Mouse (Mus musculus) megakaryocyte progenitor cell, adult 5-6 weeks (primary cell): ENCODE results near the gene Cacng1. TPM values are rescaled to one million over a fixed set of nuclear protein-coding genes. Genes with fewer than 3 reads are reported as not detected.

Experiments used
- ATAC-seq: replicated peaks from 2 replicates; pipeline ENCODE4 v1.8.0; 2016; ENCODE audit warnings: mild to moderate bottlenecking, moderate TSS enrichment, inconsistent platforms; ENCODE audit not compliant: poor library complexity
- total RNA-seq, 2 experiments: library from RNA; stranded (forward) in 1 of 2; stranded (reverse) in 1 of 2; fragments of 157-497, 149-512 nt in 1 of 2; fragments of 200-1000 nt in 1 of 2; gene quantifications; 2 replicates each; pipeline versions ENCODE4 v1.2.3 to v1.2.4; 2015 to 2017

Cacng1 gene
- total RNA-seq, 2 experiments from 2014 or later = not detected

- no peak for ATAC-seq
Measured at GRCm38 (mm10) chr11:107710379-107710778, 5.9 kb downstream of the Cacng1 start.

DNA sequence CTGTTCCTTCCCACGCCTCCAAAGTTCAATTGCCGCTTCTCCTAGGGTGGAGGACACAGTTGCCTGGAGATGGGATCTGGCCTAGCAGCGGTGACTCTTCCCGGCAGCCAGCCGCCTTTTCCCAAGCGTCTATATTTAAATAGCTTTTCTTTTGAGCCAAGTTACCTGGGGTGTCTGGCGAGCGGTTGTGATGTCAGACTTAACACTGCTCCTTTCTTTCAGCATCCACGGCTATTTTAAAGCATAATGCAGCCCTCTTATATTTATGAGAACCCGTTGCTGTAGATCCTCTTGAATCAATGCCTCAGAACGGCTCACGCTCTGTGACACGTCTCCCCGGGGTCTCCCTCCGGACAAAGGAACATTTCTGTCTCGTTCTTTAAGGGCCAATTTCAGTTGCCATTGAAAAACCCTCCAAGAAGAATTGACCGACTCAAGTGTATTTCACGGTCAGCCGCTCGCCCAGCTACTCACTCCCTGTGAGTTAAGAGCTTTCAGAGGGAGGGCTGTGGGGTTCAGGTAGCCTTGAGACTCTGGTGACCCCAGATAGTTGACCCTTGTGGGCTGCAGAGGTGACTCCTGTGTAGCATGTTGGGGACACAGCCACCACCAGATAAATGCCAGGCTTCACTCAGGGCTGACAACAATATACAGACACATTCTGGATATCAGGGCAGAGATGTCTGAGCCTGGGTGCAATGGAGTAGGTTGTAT is 8.3 kb downstream of the Cacng1 start:
- ATAC-seq = no peak

DNA sequence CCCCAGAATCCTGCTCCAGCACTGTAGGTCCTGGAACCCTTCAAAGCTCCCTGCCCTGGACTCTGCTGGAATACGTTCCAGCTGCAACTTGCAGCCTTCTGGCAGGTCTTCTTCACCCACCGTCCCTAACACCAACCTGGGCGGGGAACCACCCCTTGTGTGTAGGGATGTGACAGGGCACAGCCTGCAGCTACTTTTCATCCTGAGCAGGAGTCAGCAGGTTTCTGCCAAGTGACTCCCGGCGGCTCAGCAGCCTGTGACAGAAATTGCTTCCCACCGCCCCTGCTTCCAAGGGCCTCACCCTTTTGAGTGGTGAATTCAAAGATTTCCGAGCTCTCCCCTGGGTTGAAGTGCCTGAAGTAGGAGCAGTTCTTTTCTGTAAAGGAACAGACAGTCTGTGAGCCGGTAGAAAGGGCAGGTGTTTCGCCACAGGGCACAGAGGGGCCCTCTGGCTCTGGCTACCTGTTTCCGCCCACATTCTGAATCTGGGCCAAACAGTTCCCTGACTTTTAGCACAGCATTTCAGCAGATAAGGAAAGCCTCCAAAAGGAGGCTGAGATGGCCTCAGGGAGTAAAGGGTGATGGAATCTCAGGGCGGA is 10.7 kb downstream of the Cacng1 start:
- ATAC-seq = no peak

- ATAC-seq = no peak
Measured at GRCm38 (mm10) chr11:107705060-107705459, 11.3 kb downstream of the Cacng1 start.

GRCm38 (mm10) chr11:107703272-107704134 is 12.8 kb downstream of the Cacng1 start:
- no peak for ATAC-seq

GRCm38 (mm10) chr11:107699967-107700366 is 16.4 kb downstream of the Cacng1 start:
- peak; percentile 50 for ATAC-seq

GRCm38 (mm10) chr11:107693338-107693737 is 23.0 kb downstream of the Cacng1 start:
- peak; percentile 97 for ATAC-seq

DNA sequence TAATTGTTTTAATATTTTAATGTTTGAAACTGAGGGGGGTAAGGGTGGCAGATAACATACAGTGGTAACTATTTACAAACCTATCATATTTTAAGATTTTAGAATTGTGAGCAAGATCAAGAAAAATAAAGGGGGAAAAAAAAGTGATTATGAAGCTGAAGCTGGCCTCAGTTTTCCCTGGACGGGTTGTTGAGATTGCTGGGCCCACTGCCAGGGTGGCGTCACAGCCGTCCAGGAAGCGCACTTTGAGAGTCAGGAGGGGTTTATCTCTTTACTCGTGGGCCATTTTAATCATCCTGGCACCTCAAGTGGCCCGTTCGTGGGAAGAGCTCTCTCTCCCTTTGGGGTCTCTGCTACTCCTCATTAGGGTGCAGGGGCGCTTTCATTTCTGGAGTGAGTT is 24.8 kb downstream of the Cacng1 start:
- ATAC-seq = no peak

GRCm38 (mm10) chr11:107688480-107688879 is 27.8 kb downstream of the Cacng1 start:
- ATAC-seq = no peak

DNA sequence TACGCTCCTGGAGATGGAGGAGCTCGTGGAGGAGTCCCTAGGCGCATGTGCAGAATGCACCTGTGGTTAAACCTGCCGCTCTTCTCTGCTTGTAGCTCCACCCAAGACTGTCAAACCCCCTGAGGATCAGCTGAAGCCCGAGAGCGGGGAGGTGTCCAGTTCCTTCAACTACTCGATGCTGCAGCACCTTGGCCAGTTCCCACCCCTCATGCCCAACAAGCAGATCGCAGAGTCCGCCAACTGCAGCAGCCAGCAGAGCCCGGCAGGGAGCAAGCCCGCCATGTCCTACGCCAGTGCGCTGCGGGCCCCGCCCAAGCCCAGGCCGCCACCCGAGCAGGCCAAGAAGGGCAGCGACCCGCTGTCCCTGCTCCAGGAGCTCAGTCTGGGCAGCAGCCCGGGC is 30.0 kb downstream of the Cacng1 start:
- no peak for ATAC-seq

GRCm38 (mm10) chr11:107683544-107684465 is 32.5 kb downstream of the Cacng1 start:
- ATAC-seq = no peak

GRCm38 (mm10) chr11:107682694-107683355 is 33.5 kb downstream of the Cacng1 start:
- no peak for ATAC-seq

DNA sequence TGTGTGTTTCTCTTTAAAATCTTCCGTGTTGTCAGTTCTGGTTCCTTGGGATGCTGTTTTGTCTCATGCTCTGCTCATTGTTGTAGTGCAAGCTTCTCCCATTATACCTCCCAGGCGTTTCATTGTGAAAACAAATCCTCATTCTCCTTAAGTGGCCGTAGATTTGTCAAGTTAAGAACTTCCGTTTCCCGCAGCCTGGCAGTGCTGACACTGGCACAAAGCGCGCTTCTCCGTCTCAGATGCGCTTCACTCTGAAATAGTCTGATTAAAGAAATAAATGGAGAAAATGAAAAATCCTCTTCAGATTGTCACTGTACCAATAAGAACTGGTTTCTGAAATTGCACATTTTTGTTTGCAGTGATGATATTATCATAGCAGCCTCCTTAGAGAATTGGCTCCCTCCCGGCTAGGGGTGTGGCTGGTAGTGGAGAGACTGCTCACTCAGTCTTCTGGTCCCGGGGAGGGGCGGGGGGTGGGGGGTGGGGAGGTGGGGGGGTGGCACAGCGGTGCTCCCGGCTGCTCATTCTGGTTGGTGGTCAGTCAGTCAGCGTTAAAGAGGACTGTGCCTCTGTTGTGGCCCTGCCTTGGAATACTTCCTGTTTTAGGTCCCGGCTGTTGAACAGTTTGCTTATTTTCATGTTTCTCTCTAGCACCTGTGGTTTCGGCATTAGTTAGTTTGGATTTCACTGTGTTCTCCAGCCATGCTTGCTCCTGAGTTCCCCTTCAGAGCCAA is 39.9 kb downstream of the Cacng1 start:
- ATAC-seq = peak; percentile 37; the same call in 1 of the 2 replicates

GRCm38 (mm10) chr11:107675246-107675645 is 41.1 kb downstream of the Cacng1 start:
- ATAC-seq = no peak

DNA sequence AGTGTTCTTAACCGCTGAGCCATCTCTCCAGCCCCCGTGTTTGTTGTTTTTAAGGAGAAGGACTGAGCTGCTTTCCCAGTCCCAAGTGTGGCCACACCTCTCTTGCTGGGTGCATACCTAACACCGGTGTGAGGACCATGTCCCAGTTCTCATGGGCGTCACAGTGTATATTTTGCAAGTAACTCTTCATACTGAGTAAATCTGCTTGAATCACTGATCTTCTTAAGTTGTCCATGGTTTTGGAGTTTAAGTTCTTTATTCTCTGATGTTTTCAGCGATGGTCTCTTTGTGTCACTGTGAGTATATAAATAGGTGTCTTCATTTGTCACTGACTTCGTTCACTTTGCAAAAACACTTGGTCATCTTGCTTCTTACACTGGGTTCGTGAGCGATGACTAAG is 41.7 kb downstream of the Cacng1 start:
- ATAC-seq = no peak

GRCm38 (mm10) chr11:107674006-107674405 is 42.3 kb downstream of the Cacng1 start:
- no peak for ATAC-seq

DNA sequence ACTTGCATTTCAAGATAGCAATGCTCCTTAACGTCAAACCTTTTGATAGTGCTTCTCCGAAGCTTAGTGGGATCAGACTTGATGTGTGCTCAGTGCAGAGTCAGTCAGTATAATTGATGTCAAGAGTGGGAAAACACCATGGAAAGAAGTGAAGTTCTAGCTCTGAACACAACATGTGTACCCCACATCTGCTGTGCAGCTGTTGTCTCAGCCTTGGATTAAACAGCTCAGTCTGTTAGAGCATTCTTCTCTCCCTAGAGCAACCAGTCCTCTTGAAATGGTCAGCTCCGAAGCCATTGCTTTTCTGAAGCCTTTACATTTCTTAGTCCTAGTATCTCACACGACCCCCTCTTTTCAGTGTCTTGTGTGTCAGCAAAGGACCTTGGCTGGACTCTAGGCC is 47.3 kb downstream of the Cacng1 start:
- ATAC-seq = no peak

DNA sequence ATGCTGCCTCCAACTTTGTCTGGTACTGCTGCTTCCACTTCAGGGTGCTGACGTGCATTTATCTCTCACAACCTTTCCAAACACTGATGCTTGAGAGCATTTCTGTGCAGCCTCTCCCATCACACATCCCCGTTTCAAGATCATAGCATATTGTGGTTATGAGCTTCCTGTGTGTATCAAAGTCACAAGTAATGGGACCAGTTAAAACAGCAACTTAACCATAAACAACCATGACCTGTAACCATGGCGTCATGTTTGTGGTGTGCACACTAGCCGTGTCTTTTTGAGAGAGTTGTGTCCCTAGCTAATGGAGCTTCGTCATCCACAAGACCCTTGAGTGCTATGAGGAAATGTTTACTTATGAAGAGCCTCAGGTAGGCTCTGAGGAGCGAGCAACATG is 48.1 kb downstream of the Cacng1 start:
- ATAC-seq = no peak

- no peak for ATAC-seq
Measured at GRCm38 (mm10) chr11:107667542-107667941, 48.8 kb downstream of the Cacng1 start.
